Mouse (Mus musculus) cortical plate, adult 2 months (tissue): ENCODE data around the gene Igf2bp2. TPM values are rescaled to one million over a fixed set of nuclear protein-coding genes. Genes with fewer than 3 reads are reported as not detected.

ENCODE experiments used
- H3K27ac ChIP-seq: fragments of 200-500 bp; 2 replicates; pipeline ENCODE4 v1.5.1; 2012; ENCODE audit warnings: low read length, control low read depth, inconsistent platforms; ENCODE audit not compliant: insufficient read depth
- H3K4me1 ChIP-seq: fragments of 200-500 bp; 2 replicates; pipeline ENCODE4 v1.6.1; 2011; ENCODE audit warnings: low read length; ENCODE audit not compliant: control insufficient read depth, insufficient read depth
- H3K4me3 ChIP-seq: fragments of 200-500 bp; 2 replicates; pipeline ENCODE4 v1.5.1; 2011; ENCODE audit warnings: mild to moderate bottlenecking, low read length, control low read depth; ENCODE audit not compliant: insufficient read depth
- CTCF ChIP-seq: fragments of 200-500 bp; IDR thresholded peaks from 2 replicates; pipeline ENCODE4 v1.5.1; 2011; ENCODE audit warnings: mild to moderate bottlenecking, control low read depth, low read length; ENCODE audit not compliant: insufficient read depth; ENCODE audit errors: extremely low read depth
- POLR2A ChIP-seq: fragments of 200-500 bp; IDR thresholded peaks from 2 replicates; pipeline ENCODE4 v1.6.1; 2011; ENCODE audit warnings: mild to moderate bottlenecking, low read length, control low read depth; ENCODE audit not compliant: insufficient read depth; ENCODE audit errors: extremely low read depth
- polyA plus RNA-seq: library from polyadenylated mRNA; depleted of rRNA; stranded (reverse); fragments of >200 nt; gene quantifications from 2 replicates; pipeline ENCODE4 v1.2.3, GENCODE M21; 2012; rRNA removed

Gene Igf2bp2
- polyA plus RNA-seq = 0.79 and 0.81 TPM in 2 replicates

DNA sequence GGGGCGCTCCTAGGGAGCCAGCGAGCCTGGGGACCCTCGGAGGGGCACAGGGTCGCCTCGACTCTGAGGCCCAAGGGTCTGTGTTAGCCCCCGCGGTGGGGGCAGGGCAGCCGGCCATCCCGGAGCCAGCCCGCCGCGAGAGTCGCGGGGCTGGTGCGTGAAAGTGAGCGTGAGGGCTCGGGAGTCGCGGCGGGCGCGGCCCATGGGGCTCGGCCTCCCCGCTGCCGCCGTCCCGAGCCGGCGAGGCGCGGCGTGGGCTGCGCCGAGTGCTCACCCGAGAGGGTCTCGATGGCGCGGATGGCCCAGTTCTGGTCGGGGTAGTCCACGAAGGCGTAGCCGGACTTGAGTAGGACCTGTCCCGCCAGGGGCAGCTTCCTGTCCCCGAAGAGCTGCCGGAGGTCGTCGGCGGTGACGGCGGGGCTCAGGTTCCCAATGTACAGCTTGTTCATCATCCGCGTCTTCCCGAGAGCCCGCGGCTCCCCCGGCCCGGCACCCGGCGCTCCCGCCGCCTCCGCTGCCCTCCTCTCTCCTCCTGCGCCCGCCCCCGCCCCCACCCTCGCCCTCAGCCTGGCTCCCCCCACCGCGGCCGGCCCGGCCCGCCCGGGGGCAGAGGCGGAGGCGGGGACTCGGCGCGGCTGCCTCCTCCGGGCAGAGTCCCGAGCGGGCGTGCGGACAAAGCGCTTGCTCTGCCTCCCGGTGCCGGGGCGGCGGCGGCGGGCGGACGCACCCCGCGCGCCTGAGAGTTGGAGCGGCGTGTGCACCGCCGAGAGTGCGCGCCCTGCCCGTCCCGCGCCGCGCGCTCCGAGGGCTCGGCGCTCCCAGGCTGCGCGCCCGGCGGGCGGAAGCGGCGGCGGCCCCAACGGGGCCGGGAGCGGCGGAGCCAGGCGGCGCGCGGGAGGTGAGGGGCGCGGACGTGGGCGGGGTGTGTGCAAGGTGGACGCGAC lies at the start of gene Igf2bp2:
Gene Igf2bp2, minus strand, starts transcription at position 788 of the 944 bp plus-strand sequence.
- no peaks in the 10 kb centered on the region for H3K4me1 ChIP-seq
- H3K27ac ChIP-seq = no peak within 1 kb of the TSS
- peak within 1 kb of the TSS; percentile 33 for H3K4me3 ChIP-seq
- TF ChIP-seq CTCF (no peak), POLR2A (no peak)

DNA sequence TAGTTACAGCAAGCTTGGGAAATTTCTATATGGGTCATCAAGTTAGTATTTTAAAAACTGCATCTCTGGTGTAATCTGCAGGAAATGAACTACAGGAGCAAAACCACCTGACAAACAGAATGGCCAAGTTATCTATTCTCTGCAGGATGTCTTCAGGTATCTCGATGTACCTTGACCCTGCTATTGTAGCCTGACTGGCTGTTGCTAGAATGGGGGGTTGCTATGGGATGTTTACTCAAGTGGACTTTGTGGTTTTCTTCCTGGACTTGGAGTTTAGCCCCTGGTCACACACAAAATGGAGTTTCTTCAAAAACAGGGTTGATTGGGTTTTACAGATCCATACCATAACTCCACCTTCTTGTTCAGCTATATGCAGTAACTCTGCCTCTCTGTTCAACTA lies 40.4 kb upstream of the Igf2bp2 start:
- no peak for TF ChIP-seq CTCF
- no peak for TF ChIP-seq POLR2A
- Histone ChIP-seq H3K4me3 (no peak overlapping the region), H3K4me1 (no peaks in the 10 kb centered on the region), H3K27ac (no peak overlapping the region)

DNA sequence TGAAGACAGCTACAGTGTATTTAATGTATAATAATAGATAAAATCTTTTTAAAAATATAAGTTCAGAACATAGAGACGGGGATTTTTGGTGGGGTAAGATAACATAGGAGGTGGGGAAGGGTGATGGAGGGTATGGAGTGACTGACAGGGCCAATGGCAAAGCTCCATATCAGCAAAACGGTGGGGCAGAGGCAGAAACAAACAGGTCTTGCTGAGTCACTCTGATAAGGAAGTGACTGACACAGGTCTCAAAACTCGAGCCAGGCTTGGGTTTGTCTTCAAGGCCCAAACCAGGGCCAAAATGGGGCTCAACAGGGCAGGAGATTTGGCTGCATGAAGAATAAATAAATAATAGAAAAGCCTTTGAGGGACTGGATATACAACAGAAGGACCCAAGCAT lies 38.8 kb upstream of the Igf2bp2 start:
- Histone ChIP-seq H3K27ac (no peak overlapping the region), H3K4me1 (no peaks in the 10 kb centered on the region), H3K4me3 (no peak overlapping the region)
- TF ChIP-seq CTCF (no peak), POLR2A (no peak)

DNA sequence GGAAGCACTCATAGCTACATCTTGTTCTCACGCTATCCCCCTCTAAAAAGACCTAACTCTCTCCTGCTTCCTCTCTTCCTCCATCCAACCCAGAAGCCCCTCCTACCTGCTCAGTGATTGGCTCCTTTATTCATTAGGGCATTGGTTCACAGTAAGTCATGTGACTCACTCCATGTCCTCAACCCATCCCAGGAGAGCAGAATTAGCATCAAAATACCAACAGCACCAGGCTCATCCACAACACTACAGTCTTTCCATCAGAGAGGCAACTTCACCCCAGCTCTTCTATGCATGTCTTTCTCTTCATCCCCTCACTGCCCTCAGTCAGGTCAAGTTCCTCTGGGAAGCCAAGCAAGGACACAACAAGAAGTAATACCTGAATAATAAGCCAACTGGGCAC lies 37.4 kb upstream of the Igf2bp2 start:
- TF ChIP-seq POLR2A (no peak), CTCF (no peak)
- Histone ChIP-seq H3K27ac (no peak overlapping the region), H3K4me1 (no peaks in the 10 kb centered on the region), H3K4me3 (no peak overlapping the region)

DNA sequence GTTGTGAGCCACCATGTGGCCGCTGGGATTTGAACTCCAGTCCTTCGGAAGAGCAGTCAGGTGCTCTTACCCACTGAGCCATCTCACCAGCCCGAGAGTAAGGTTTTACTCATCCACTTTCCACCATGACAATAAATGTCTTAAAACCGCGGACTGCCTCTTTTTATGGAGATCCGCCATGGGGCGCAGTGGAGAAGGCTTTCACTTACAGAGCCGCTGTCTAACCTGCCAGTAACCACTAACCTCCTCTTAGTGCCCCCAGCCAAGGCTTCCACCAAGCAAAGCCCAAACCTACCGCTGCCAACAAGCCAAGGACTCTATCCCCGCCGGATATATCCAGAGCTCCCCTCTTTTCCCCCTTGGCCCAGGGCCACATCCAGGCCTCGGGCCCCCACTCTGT lies 24.3 kb upstream of the Igf2bp2 start:
- Histone ChIP-seq H3K4me3 (no peak overlapping the region), H3K27ac (no peak overlapping the region), H3K4me1 (no peaks in the 10 kb centered on the region)
- no peak for TF ChIP-seq POLR2A
- TF ChIP-seq CTCF = no peak

DNA sequence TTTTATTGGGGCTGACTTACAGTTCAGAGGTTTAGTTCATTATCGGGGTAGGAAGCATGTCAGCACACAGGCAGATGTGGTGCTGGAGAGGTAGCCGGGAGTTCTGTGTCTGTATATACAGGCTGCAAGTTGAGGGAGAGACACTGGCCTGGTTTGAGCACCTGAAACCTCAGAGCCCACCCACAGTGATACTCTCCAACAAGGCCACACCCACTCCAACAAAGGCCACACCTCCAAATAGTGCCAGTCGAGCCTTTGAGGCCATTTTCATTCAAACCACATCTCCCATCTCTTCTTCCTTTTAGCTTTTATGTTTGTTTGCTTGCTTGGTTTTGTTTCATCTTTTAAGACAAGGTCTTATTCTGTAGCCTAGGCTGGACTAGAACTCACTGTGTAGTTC lies 22.3 kb upstream of the Igf2bp2 start:
- Histone ChIP-seq H3K4me3 (no peak overlapping the region), H3K4me1 (no peaks in the 10 kb centered on the region), H3K27ac (no peak overlapping the region)
- TF ChIP-seq POLR2A = no peak
- no peak for TF ChIP-seq CTCF

DNA sequence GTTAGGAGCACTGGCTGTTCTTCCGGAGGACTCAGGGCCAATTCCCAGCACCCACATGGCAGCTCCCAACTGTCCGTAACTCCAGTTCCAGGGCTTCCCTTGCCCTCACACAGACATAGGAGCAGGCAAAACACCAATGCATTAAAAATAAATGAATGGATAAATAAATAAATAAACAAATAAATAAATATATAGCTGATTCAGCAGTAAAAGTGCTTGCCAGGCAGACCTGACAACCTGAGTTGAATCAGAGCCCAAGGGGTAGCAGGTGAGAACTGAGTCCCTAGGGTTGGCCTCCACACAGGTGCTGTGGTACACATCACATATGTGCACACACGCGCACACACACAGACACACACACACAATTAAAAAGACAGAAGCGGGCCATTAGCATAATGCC lies 21.0 kb upstream of the Igf2bp2 start:
- Histone ChIP-seq H3K27ac (no peak overlapping the region), H3K4me1 (no peaks in the 10 kb centered on the region), H3K4me3 (no peak overlapping the region)
- TF ChIP-seq POLR2A (no peak), CTCF (no peak)

DNA sequence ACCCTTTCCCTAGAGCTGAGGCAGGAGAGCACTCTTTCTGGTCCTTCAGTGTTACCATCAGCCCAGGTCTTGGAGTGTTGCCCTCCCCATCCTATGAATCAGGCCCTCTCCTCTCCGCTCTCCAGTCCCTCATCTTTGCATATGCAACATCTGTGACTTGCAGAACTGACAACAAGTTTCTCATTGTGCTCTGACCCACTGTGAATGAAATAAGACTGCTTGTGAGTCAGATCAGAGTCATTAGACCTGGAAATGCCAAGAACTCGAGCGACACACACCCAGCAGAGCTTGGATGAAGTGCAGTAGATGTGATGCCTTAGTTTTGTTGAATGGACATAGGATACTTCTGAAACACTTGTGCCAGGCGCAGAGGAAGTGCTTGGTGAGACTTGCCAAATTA lies 19.2 kb upstream of the Igf2bp2 start:
- TF ChIP-seq POLR2A (no peak), CTCF (no peak)
- H3K4me3 ChIP-seq = no peak overlapping the region
- H3K4me1 ChIP-seq = no peaks in the 10 kb centered on the region

DNA sequence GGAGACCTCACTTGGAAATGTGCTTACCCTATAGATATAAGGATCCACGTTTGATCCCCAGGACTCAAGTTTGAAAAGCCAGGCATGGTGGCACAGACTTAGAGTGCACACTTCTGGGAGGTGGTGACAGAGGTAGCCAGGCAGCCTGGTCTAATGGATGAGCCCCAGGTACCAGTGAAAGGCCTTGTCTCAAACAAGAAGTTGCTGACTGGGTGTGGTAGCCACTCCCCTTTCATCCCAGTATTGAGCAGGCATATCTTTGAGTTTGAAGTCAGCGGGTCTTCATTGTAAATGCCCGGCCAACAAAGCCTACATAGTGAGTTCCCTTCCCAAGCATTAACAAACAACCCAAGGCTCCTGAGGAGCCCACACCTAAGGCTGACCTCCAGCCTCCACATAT lies 15.7 kb upstream of the Igf2bp2 start:
- H3K4me1 ChIP-seq = no peaks in the 10 kb centered on the region
- TF ChIP-seq CTCF (no peak), POLR2A (no peak)
- H3K4me3 ChIP-seq = no peak overlapping the region
- H3K27ac ChIP-seq = no peak overlapping the region

More for the DNA sequence above, 19.2 kb upstream of the Igf2bp2 start:
- no peak overlapping the region for H3K27ac ChIP-seq

DNA sequence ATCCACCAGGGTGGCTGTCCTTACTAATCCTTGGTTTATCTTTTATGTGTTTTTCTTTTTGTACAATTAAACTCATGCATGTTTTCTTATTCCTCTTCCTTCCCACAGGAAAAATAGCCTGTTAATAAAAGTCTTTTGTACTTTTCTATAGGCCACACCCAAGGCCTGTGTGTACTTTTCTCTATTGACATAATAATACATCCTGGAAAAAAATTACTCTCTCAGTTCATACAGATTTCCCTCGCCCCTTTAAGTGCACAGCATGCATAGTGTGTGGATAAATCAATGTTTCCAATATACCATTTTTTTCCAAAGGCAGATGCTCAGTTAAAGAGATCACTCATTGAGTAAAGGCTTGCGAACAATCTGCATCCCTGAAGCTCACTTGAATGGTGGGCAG lies 14.9 kb upstream of the Igf2bp2 start:
- no peak overlapping the region for H3K4me3 ChIP-seq
- TF ChIP-seq CTCF (no peak), POLR2A (no peak)
- no peaks in the 10 kb centered on the region for H3K4me1 ChIP-seq
- H3K27ac ChIP-seq = no peak overlapping the region
